Mouse (Mus musculus) adrenal gland, adult 8-10 months (tissue): ENCODE results near the gene Ppp1r12c. TPM values are rescaled to one million over a fixed set of nuclear protein-coding genes. Genes with fewer than 3 reads are reported as not detected.

ENCODE experiments used
- DNase-seq: peaks from one replicate; pipeline ENCODE4 v3.0.0; 2022
- total RNA-seq, 4 experiments: library from RNA; stranded (reverse); gene quantifications; 2 replicates each; pipeline ENCODE4 v1.2.4; 2022

Gene Ppp1r12c
- total RNA-seq, 4 experiments from 2014 or later, result 76.7 to 152 (median 113) TPM

DNA sequence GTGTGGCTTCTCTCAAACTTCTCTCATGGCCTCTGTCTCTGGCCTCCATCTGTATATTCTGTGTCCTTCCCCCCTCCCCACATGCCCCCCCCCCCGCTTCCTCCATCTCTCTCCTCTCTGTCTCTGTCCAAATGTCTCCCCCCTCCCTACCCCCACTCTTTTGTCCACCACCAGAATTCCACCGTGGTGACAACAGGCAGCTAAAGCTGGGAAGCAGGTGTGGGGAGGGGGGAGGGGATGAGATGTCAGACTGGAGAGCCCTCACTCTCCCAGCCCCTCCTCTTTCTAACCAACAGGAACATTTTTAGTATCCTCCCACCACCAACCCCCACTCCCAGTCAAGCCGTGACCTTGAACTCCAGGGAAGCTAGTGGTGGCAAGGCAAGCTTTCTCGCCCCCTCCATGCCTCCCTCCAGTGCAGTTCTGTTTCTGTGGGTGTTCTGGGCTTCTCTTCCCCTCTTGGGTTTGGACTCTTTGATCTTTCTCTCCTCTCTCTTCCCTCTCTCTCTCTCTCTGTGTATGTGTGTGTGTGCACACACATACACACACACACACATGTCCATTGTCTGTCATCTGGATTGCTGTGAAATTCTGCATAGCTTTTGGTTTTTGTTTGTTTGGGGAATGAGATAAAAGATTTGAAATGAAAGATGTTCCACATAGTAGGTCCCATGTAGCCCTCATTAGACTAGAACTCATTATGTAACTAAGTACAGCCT, 15.0 kb upstream of the Ppp1r12c start, which contains the start of gene Tnnt1:
Gene Tnnt1, minus strand, starts transcription at position 51 of the 719 bp plus-strand sequence.
- no peak for DNase-seq

DNA sequence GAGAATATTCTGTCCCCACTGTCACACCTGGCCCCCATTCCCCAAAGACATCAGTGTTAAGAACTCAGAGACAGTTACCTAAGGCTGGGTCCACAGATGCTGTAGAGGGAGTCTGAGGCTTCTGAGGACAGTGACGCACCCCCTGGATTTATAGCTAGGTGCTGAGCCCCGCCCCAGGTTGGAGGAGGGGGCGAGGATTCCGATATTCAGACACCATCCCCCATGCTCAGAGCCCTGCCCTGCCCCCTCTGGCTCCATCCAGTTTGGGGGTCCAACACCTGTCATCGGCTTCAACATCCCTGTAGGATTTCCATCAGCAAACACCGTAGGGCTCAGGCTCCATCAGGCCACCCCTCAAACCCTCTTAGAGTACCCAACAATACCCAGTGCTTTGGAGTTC, 14.4 kb upstream of the Ppp1r12c start:
- no peak for DNase-seq

DNA sequence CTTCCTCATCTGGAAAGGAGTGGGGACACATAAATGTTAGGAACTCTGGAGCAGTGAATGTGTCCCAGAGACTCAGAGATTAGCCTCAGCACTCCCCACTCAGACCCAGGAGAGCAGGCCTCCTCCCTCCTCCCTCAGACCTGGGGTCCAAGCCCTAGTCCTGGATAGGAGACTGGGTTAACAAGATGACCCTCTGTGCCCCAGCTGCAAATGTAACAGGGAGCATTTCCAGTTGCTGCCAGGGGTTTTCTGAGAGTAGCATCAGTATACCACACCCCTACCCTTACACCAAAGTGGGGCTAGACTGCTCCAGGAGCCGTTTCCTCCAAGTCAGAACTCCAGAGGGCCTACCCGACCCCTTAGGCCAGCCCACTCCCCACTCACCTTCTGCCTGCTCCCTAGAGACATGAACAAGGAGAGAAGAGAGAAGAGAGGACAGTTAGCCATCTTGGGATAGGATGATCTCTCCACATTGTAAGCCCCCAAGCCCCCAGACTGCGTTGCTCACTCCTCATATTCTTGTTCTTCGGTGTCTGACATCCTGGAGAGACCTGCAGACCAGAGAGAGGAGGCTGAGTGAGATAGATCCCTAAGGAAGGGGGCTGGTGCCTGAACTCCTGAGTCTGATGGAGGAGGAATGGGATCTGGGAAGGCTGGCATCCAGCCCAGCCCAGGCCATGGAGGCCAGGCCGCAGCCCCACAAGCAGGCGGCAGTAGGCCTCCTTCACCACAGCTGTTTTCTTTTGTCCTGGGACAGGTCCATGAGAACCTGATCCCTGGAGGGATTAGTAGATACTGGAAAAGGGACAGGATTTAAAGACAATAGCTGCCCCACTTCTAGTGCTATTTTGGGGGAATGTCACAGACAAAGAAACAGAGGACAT, 12.6 kb upstream of the Ppp1r12c start:
- no peak for DNase-seq

DNA sequence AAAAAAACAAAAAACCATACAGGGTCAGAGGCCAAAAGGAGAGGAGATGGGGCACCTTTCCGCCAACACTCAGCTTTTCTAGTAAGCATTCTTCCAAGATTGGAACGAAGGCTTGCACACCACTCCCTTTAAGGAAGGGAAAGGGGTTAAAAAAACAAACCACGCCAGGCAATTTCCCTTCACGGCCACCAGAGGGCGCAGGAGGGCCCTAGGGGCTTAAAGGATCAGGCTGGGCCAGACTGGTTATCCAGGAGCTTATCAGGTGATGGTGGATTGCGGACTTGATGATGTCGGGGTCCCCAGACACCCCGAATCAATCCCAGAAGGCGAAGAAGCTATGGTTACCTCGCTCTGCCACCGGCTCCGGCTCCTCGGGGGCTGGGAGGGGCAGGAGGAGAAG, 11.8 kb upstream of the Ppp1r12c start:
- no peak for DNase-seq

DNA sequence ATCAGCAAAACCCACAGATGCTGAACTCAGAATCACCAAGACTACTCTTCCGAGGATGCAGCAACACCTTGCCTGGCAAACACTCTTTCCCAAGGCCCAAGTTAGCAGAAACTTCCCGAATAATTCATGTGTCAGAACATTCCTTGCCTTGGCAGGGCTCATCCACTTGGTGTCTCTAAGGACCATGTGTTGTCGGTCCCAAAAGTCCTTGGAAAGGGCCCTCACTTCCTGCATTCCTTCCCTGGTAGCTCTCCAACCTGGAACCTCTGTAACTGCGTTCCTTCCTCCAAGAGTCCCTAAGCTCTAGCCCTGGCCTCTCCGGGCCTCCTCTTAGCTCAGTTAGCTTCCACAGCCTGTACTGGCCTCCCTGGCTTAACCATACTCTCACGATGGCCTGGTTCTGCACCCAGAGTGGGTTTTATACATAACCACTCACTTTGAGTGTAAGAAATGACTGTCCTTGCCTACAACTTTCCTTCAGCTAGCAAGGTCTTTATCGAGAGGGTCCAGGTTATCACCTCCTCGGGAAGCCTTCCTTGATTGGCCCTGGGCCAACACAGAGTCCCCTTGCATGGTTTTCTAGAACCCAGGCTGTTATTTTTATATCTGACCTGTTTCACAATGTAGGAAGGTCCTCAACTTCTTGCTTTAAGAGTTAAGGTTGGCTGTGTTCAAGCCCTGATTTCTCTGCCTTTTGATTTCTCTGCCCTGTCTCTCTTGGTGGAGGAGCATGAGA, 10.2 kb upstream of the Ppp1r12c start:
- no peak for DNase-seq

DNA sequence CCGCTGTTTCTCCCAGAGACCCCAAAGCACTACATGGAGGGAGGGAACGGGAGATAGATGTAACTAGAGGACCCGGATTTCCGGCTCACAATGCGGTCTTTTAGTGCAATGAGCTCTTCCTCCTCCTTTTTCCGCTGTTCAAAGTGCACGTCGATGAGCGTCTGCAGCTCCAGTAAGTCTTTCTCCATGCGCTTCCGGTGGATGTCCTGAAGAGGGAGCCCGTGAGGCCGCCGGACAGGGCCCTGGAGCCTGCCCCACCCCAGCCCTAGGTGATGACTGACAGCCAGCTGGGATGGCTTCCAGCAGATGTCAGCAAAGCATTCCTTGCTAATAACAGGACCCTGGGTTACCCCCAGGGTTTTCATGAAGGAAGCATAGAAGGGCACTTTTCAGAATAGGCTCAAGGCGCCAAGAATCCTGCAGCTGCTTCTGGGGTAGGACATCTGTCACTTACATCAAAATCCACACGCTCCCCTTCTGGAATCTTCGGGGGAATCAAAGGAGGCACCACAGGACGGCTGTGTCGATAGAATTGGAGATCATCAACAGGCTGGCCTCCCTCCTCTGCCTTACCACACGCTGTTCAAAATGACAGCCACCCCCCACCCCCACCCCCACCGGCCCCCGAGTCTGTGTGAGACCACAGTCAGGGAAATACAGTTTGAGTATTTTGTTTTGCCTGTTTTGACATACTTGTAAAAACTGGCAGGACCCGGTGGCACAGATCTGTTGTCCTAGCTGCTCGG, 8.6 kb upstream of the Ppp1r12c start:
- DNase-seq, result peak; percentile 44

DNA sequence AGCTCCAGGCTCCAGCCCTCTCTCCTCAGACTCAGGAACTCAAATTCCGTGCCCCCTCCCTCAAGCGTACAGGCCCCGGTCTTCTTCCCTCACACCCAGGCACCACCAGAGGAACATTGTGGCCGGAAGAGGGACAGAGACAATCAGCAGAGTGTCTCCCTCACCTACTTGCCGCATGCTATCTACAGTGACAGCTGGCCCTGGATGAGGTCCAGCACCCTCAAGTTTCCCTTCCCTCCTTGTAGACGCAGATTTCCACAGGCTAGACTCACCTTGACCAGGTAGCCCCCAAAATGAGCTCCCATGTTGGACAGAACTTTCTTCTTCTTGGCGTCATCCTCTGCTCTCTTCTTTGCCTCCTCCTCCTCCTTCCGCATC, 7.2 kb upstream of the Ppp1r12c start:
- DNase-seq, result no peak

DNA sequence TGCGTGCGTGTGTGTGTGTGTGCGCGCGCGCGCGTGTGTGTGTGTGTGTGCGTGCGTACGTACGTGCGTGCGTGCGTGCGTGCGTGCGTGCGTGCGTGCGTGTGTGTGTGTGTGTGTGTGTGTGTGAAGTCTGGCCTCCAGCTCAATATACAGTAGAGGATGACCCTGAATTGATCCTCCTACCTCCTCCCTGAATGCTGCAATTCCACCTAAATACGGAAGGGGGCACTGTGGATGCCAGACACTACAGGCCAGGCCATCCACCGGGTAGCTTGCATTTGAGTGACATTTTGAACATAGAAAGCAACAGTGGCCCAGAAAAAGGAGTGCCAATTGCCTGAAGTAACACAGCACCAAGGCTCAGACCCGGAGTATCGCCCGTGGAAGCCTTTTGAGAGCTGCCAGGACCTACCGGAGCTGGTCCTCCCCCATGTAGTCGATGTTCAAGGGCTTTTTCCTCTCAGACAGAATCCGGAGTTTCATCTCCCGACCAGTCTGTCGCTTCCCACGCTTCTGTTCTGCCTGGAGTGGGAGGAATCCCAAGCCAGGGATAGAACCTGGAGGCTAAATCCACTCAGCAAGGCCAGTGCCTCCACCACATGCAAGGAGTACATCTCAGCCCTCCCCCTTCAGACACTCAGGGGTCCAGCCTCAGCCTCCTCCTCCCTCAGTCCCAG, 6.7 kb upstream of the Ppp1r12c start:
- no peak for DNase-seq

DNA sequence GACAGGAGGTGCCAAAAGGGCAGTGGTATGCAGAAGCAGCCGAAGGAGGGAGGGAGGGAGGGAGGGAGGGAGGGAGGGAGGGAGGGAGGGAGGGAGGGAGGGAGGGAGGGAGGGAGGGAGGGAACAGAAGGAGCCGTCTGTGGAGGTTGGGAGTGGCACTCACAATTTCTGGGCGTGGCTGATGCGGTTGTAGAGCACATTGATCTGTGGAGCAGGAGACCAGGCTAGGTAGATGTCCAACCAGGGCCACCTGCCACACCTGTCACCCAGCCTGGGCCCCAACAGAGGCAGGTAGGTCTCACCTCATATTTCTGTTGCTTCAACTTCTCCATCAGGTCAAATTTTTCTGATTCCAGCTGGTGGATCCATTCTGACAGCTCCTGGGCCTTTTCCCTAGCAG, 5.7 kb upstream of the Ppp1r12c start:
- DNase-seq, result no peak

DNA sequence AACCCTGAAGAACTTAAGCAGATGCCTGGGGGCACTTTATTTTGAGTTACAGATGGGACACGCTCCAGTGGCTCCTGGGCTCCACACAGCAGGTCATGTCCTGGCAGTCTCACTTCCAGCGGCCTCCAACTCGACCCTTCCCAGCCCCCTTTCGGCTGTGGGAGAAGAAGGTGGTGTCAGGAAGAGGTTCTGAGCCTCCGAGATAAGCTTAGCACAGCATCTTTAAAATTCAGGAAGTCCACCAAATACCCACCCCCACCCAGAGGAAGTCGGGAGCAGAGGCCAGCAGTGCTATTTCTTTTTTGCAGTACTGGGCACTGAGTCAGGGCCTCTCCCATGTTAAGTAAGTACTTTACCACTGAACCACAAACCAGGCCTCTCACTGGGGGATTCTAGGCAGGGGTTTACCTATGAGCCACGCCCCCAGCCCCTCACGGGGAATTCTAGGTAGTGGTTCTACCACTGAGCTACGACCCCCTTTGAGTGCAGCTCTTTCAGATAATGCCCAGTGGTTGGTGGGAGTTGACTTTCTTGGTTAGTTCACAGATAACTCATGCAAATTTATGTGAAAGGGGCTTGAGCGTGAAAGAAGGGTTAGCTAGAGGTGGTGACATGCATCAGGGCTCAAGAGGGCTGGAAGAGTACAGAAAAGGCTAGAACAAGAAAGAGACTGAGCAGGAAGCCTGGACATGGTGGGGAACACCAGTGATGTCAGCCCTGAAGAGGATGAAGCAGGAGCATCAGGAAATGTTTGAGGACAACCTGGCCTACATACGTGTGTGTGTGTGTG, 3.4 kb upstream of the Ppp1r12c start:
- DNase-seq, result no peak

DNA sequence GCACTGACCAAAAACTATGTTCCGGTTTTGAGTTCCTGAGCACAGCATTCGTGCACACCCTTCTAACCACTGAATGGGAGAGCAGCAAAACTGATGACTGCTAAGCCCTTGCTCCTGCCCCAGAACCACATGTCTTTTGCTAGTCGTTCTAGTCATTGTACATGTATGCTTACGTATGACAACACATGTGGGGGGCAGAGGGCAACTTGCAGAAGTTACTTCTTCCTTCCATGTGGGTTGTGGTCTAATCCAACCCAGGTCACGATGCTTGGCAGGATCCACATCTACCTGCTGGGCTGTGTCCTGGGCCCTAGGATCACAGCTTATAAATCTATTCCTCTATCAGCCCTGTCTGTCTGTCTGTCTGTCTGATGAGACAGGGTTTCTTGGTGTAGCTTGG, 2.4 kb upstream of the Ppp1r12c start:
- DNase-seq, result no peak

DNA sequence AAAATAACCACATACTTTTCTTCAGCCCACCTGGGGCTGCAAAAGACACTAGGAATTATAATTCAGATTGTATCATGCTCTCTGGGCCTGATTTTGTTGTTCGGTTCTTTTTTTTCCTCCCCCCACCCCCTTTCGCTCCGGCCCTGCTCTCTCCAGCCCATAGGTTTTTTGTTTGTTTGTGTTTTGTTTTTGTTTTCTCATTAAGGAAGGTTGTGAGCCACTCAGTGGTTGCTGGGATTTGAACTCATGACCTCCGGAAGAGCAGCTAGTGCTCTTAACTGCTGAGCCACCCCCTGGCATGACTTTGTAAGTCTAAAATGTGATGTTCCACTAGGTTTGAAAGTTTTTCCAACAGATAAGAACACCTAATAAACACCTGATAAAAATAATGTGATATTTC, 1.6 kb upstream of the Ppp1r12c start:
- DNase-seq, result no peak

DNA sequence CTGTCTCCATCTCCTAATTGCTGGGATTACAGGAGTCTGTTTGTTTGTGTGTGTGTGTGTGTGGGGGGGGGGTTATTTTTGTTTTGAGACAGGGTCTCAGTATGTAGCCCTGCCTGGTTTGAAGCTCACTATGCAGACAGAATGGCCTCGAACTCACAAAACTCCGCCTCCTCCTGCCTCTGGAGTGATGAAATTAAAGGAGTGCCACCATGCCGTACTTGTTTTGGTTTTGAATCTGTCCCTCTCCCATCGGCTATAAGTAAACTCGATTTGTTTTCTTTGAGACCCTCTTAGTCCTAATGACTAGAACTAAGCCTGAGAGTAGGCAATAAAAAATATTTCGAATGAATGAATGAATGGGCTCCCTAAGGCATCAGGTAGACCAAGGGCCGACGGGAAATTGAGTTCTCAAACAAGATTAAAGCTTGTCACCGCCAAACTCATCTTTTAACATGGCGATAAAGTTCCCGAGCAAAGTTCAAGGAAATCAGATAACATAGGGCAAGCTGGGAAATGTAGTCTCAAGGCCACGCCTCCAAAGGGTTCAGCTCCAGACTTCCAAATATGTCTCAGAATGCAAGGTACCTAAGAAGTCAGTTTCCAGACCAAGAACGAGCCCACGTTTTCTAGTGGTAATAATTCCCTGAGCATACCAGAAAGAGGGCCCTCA, 1.1 kb upstream of the Ppp1r12c start:
- DNase-seq, result peak; percentile 61

DNA sequence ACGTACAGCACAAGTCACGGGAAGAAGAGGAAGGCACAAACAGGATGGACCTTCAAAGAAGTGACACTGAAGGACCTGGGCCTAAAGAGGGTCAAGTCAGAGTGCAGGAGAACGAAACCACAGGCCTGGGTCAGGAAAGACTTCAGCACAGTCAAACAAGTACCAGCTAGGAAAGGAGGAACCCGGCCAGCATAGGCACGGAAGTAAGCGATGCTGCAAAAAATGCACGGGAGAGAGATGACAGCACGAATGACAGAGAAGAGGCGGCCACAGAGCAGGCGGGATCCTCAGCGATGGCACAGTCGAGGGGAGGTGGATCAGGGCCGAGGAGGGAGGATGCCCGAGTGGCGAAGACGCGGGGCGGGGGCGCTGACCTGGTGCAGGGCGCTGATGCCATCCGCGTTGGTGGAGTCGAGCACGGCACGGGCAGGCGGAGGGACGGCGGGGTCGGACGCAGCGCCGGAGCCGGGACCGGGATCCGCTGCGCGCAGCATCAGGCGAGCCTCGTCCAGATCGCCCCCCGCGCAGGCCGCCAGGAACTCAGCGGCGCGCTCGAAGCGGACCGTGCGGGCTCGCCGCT, 498 bp downstream of the Ppp1r12c start:
- DNase-seq, result peak; percentile 59

DNA sequence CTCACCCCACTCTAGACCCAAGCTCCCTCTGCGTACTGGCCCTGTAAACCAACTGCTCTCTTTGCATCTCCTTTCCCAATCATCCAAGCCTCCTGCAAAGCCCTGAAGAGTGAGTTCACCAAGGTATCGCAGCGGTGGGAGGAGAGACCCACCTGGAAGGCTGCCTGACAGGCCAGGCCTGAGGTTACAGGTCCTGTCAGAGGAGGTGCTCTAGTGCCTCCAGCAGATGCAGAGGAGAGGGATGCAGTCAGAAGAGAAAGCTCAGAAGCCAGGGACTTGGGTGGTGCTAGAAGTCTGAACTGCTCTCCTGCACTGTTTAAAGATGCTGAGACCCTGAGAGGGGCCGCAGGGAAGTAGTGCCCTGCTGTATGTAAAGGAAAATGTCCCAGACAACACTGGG, 2.4 kb downstream of the Ppp1r12c start:
- DNase-seq, result no peak

DNA sequence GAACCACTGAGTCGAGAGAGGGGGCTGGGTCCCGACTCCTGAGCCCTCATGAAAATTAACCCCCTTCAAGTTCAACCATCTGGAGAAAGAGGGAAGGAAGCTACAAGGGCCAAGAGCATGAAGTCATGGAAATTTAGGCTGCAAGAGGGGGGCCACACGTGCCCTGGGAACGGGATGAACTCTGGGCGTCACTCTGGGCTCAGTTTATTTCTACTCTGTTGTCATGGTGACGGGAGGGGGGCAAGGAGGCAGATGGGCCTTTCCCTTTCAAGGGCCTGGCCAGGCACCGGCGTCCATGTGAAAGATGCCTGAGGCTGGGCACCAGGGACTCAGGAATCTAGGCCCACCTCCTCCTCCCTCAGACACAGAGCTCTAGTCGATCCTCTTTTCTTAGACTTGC, 3.2 kb downstream of the Ppp1r12c start:
- peak; percentile 67 for DNase-seq

DNA sequence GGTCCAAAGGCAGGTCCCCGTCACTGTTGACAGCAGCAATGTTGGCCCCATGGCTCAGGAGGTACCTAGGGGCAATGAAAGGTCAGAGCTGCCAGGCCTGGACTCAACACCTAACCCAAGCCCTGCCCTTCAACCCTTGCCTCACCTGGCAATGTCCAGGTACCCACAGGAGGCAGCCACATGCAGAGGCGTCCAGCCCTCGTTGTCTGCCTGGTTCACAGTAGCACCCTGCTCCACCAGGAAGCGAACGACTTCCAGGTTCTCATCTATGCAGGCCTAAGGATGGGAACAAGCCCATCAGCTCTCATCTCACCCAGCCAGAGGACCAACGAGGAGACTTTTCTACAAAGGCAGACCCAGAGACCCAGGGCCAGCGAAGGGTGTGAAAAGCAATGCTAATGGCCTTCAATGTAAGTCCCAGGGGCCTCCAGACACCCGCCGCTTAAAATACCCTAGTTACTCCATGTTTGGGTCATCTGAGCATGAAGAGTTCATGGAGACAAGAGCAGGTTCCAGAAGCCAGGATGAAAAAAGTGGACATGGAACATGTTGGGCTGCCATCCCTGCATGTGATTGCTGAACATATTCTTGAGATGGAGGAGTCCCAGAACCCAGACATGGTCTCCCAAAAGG, 4.1 kb downstream of the Ppp1r12c start:
- no peak for DNase-seq

DNA sequence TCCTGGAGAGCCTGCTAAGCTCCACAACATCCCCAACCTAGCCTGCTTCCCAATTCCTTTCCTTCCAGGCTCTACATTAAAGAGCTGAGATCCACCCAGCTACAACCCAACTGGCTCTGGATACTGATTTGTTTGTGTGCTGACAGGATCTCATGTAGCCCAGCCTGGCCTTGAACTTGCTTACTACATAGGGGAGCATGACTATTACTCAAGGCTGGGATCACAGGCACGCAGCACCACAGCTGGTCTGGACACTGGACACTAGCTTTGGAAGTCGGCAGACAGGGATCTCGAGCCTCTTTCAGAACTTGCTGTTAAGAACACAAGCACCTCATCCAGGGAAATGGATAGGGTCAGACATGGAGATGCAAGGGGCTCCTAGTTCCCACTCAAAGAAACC, 5.0 kb downstream of the Ppp1r12c start:
- DNase-seq, result peak; percentile 52

DNA sequence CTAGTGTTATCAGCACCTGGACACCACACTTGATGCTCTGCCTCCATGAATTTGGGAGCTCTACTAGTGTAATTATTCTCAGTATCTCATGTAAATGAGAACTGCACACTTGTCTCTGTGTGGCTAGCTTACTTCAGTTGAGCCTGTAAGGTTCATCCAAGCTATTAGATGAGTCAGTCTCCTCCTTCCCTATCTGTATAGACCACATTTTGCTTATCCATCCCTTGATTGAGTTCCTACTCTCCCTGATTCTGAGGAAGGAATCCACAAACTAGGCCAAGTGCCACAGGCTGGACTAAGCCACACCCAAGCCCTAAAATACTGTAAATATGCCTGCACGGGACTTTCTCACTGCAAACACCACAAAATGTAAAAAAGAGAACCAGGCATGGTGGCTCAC, 7.5 kb downstream of the Ppp1r12c start:
- no peak for DNase-seq
